Mouse (Mus musculus): ENCODE results near the gene Ano4. TPM values are rescaled to one million over a fixed set of nuclear protein-coding genes. Genes with fewer than 3 reads are reported as not detected.

Gene Ano4
- polyA plus RNA-seq (2016; fragmentation: Nextera tagmentation; extraction: Ambion mirVana): 6.5 and 7.8 TPM in 2 replicates

DNA sequence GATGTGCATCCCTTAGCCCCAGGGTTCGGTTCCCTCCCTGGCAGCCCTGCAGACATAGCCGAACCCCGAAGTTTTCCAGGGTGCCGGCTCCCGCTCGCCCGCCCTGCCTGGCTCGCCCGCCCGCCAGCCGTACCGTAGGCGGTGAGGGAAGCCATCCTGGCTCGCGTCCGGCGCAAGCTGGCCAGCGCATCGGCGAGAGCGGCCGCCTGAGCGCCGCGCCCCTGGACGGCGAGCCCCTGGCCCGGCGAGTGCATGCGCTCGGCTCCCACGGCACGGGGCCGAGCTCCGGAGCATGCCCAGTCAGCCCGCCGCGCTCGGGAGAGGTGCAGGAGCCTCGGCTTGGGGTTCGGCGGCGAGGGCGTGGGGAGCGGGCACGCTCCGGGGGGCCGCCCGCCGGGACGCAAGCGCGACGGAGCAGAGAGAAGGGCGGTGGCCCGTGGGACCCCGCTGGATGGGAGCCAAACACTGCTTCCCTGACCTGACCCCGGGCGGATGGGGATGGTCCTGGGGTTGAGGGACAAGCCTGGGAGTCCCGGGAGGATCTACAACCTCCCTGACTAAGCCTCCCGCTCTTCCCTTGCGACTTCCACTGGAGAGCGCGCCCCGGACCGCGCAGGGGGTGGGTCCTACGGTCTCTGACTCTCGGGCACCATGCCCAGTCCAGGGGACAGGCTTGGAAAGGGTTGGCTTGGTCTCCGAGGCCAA, at the start of gene Ano4:
TSS of gene Ano4 (minus strand) at position 272 of the 705 bp plus-strand sequence.
- Histone ChIP-seq H3K36me3 (no peaks in the 10 kb centered on the region), H3K27ac (ENCODE audit: poor library complexity, severe bottlenecking) (peak within 1 kb of the TSS; percentile 82), H3K4me1 (replicated peaks) (peaks cover 18% of the 10 kb centered on the region), H3K4me2 (peak within 1 kb of the TSS; percentile 95), H3K4me3 (peak within 1 kb of the TSS; percentile 77), H3K9ac (peak within 1 kb of the TSS; percentile 89), H3K27me3 (replicated peaks) (peaks cover 12% of the 10 kb centered on the region), H3K9me3 (replicated peaks) (no peaks in the 10 kb centered on the region)
- peak; percentile 76 for ATAC-seq (ENCODE audit: insufficient number of reproducible peaks, low FRiP score)
- under 1% methylated on average over 70 of the region's 70 CpGs for WGBS

DNA sequence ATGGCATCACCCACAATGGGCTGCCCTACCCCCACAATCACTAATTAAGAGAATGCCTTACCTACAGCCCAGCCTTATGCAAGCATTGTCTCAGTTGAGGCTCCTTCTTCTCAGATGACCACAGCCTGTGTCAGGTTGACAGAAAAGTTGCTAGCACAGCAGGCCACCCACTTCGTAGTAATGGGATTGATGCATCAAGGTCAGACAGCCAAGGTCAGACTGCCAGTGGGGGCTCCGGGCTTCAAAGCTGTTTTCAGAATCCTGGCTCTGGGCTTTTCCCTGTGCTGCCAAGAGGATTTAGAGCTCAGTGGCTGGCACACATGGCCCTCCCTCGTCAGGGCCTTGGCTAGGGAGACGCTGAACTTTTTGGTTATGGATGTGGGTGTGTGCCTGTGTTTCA, 48.1 kb upstream of the Ano4 start:
- H3K4me3 ChIP-seq: no peak overlapping the region
- H3K36me3 ChIP-seq: no peaks in the 10 kb centered on the region
- no peaks in the 10 kb centered on the region for H3K9me3 ChIP-seq (replicated peaks)
- H3K9ac ChIP-seq: no peak overlapping the region
- no peaks in the 10 kb centered on the region for H3K27me3 ChIP-seq (replicated peaks)
- no peak for ATAC-seq (ENCODE audit: insufficient number of reproducible peaks, low FRiP score)
- 60% methylated on average over 4 of the region's 4 CpGs for WGBS
- peaks cover 5% of the 10 kb centered on the region; the same call in 1 of the 2 replicates for H3K4me1 ChIP-seq (replicated peaks)
- no peak overlapping the region for H3K4me2 ChIP-seq
- H3K27ac ChIP-seq (ENCODE audit: poor library complexity, severe bottlenecking): no peak overlapping the region

- Histone ChIP-seq H3K4me3 (no peak overlapping the region), H3K4me2 (no peak overlapping the region), H3K4me1 (replicated peaks) (peaks cover 5% of the 10 kb centered on the region; the same call in 1 of the 2 replicates), H3K27me3 (replicated peaks) (no peaks in the 10 kb centered on the region), H3K36me3 (no peaks in the 10 kb centered on the region), H3K9me3 (replicated peaks) (no peaks in the 10 kb centered on the region), H3K27ac (ENCODE audit: poor library complexity, severe bottlenecking) (no peak overlapping the region), H3K9ac (no peak overlapping the region)
- ATAC-seq (ENCODE audit: insufficient number of reproducible peaks, low FRiP score): no peak
- 86% methylated on average over 4 of the region's 4 CpGs for WGBS
These were observed 47.1 kb upstream of the Ano4 start for GRCm38 (mm10) chr10:89391571-89392163.

DNA sequence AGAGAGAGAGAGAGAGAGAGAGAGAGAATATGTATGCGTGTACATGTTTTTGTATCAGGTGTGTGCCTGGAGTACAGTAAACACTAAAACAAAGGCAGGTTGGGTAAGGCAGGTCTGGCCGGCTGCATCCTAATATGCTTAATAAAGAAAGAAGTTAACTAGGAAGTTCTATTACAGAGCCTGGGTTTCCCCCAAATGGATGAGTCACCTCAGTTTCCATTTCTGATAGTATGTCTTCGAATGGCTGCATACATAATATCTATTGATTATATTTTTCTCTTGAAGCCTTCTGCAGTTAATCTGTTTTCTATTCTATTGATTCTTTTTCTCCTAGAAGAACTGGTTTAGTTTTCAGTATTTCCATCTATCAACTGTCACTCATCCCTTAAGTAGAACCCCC, 41.9 kb upstream of the Ano4 start:
- Histone ChIP-seq H3K27ac (ENCODE audit: poor library complexity, severe bottlenecking) (no peak overlapping the region), H3K36me3 (no peaks in the 10 kb centered on the region), H3K27me3 (replicated peaks) (no peaks in the 10 kb centered on the region), H3K9me3 (replicated peaks) (no peaks in the 10 kb centered on the region), H3K9ac (no peak overlapping the region), H3K4me1 (replicated peaks) (no peaks in the 10 kb centered on the region), H3K4me2 (no peak overlapping the region), H3K4me3 (no peak overlapping the region)
- no peak for ATAC-seq (ENCODE audit: insufficient number of reproducible peaks, low FRiP score)
- WGBS: 84% methylated on average over 3 of the region's 3 CpGs

GRCm38 (mm10) chr10:89383462-89383861, 38.9 kb upstream of the Ano4 start:
- H3K27ac ChIP-seq (ENCODE audit: poor library complexity, severe bottlenecking): no peak overlapping the region
- peak; percentile 73; the same call in 1 of the 2 replicates for ATAC-seq (ENCODE audit: insufficient number of reproducible peaks, low FRiP score)
- no peaks in the 10 kb centered on the region for H3K9me3 ChIP-seq (replicated peaks)
- H3K4me2 ChIP-seq: no peak overlapping the region
- H3K9ac ChIP-seq: no peak overlapping the region
- no peaks in the 10 kb centered on the region for H3K27me3 ChIP-seq (replicated peaks)
- H3K4me3 ChIP-seq: no peak overlapping the region
- WGBS: 5% methylated on average over 5 of the region's 5 CpGs
- no peaks in the 10 kb centered on the region for H3K36me3 ChIP-seq
- H3K4me1 ChIP-seq (replicated peaks): no peaks in the 10 kb centered on the region

DNA sequence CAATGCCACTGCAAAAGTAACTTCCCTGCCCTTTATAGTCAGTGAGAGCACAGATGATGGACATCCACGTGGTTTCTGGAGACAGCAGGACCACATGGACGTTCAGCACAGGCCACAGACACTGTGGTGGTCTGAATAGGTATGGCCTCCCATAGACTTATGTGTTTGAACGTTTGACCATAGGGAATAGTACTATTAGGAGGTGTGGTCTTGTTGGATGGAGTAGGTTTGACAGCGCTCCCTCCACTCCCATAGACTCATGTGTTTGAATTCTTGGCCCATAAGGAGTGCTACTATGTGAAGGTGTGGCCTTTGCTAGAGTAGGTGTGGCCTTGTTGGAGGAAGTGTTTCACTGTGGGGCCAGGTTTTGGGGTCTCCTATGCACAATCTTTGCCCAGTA, 33.2 kb upstream of the Ano4 start:
- H3K4me1 ChIP-seq (replicated peaks): no peaks in the 10 kb centered on the region
- no peak overlapping the region for H3K27ac ChIP-seq (ENCODE audit: poor library complexity, severe bottlenecking)
- no peak for ATAC-seq (ENCODE audit: insufficient number of reproducible peaks, low FRiP score)
- H3K4me3 ChIP-seq: no peak overlapping the region
- H3K27me3 ChIP-seq (replicated peaks): no peaks in the 10 kb centered on the region
- no peak overlapping the region for H3K9ac ChIP-seq
- WGBS: 65% methylated on average over 4 of the region's 4 CpGs
- H3K4me2 ChIP-seq: no peak overlapping the region
- no peaks in the 10 kb centered on the region for H3K9me3 ChIP-seq (replicated peaks)
- no peaks in the 10 kb centered on the region for H3K36me3 ChIP-seq

DNA sequence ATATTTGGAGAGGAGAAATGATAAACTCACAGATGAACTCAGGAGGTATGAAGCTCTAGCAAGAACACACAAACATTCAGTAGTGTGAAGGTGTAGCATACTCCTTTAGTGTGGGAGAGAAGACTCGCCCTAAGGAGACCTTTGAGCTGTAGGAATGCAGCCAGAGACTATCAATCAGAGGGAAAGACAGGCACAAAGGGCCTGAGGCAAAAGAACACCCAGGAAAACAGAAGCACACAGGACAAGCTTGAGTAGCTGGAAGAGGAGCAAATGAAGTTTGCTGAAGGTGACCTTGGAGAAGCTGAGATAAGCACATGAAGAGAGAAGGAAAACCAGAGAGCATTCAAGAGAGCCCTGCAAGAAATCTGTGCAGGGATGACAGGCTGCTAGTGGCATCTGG, 25.5 kb upstream of the Ano4 start:
- 24% methylated on average over 1 of the region's 1 CpGs for WGBS
- no peak for ATAC-seq (ENCODE audit: insufficient number of reproducible peaks, low FRiP score)
- Histone ChIP-seq H3K9me3 (replicated peaks) (no peaks in the 10 kb centered on the region), H3K4me2 (no peak overlapping the region), H3K27me3 (replicated peaks) (no peaks in the 10 kb centered on the region), H3K27ac (ENCODE audit: poor library complexity, severe bottlenecking) (no peak overlapping the region), H3K36me3 (no peaks in the 10 kb centered on the region), H3K4me3 (no peak overlapping the region), H3K4me1 (replicated peaks) (peaks cover 6% of the 10 kb centered on the region; the same call in 1 of the 2 replicates), H3K9ac (no peak overlapping the region)

GRCm38 (mm10) chr10:89358933-89359332, 14.4 kb upstream of the Ano4 start:
- Histone ChIP-seq H3K9ac (no peak overlapping the region), H3K4me2 (no peak overlapping the region), H3K36me3 (no peaks in the 10 kb centered on the region), H3K27me3 (replicated peaks) (no peaks in the 10 kb centered on the region), H3K9me3 (replicated peaks) (no peaks in the 10 kb centered on the region), H3K4me3 (no peak overlapping the region), H3K27ac (ENCODE audit: poor library complexity, severe bottlenecking) (no peak overlapping the region), H3K4me1 (replicated peaks) (no peaks in the 10 kb centered on the region)
- 56% methylated on average over 3 of the region's 3 CpGs for WGBS
- no peak for ATAC-seq (ENCODE audit: insufficient number of reproducible peaks, low FRiP score)

DNA sequence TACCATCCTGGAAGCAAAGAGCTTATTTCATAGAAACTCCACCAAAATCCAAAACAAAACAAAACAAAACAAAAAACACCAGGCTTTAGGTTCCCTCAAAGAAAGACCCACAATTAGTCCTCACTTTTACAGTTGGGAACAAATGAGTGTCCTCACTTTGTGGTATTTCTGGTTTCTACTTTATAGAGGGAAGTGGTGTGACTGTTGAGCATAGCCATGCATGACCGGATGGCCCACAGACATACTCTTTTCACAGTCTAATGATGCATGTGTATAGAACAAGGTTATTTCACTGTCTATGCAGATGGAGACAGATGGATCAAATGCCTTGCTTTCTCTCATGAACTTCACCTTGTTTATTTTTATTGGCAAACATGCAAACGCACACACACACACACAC, 10.1 kb upstream of the Ano4 start:
- Histone ChIP-seq H3K9ac (no peak overlapping the region), H3K4me1 (replicated peaks) (peaks cover 7% of the 10 kb centered on the region; the same call in 1 of the 2 replicates), H3K27me3 (replicated peaks) (no peaks in the 10 kb centered on the region), H3K4me3 (no peak overlapping the region), H3K36me3 (no peaks in the 10 kb centered on the region), H3K27ac (ENCODE audit: poor library complexity, severe bottlenecking) (no peak overlapping the region), H3K9me3 (replicated peaks) (no peaks in the 10 kb centered on the region), H3K4me2 (no peak overlapping the region)
- ATAC-seq (ENCODE audit: insufficient number of reproducible peaks, low FRiP score): no peak
- 86% methylated on average over 2 of the region's 2 CpGs for WGBS

- peak overlapping the region; percentile 25 for H3K4me2 ChIP-seq
- H3K27ac ChIP-seq (ENCODE audit: poor library complexity, severe bottlenecking): 0 out of 2 replicates have a peak overlapping the region, but pooled peaks have one; percentile 1
- no peak for ATAC-seq (ENCODE audit: insufficient number of reproducible peaks, low FRiP score)
- no peaks in the 10 kb centered on the region for H3K9me3 ChIP-seq (replicated peaks)
- no peak overlapping the region for H3K9ac ChIP-seq
- peaks cover 7% of the 10 kb centered on the region; the same call in 1 of the 2 replicates for H3K4me1 ChIP-seq (replicated peaks)
- H3K4me3 ChIP-seq: no peak overlapping the region
- WGBS: 58% methylated on average over 11 of the region's 11 CpGs
- no peaks in the 10 kb centered on the region for H3K36me3 ChIP-seq
- H3K27me3 ChIP-seq (replicated peaks): peaks cover 4% of the 10 kb centered on the region
These were observed 6.9 kb upstream of the Ano4 start for GRCm38 (mm10) chr10:89351416-89351815.

- H3K9ac ChIP-seq: no peak overlapping the region
- 69% methylated on average over 6 of the region's 6 CpGs for WGBS
- peaks cover 12% of the 10 kb centered on the region for H3K27me3 ChIP-seq (replicated peaks)
- H3K4me2 ChIP-seq: peak overlapping the region; percentile 95
- H3K27ac ChIP-seq (ENCODE audit: poor library complexity, severe bottlenecking): no peak overlapping the region
- H3K4me1 ChIP-seq (replicated peaks): peaks cover 18% of the 10 kb centered on the region
- H3K9me3 ChIP-seq (replicated peaks): no peaks in the 10 kb centered on the region
- H3K36me3 ChIP-seq: no peaks in the 10 kb centered on the region
- H3K4me3 ChIP-seq: no peak overlapping the region; the same call in 1 of the 2 replicates
- ATAC-seq (ENCODE audit: insufficient number of reproducible peaks, low FRiP score): no peak
These were observed 1.0 kb upstream of the Ano4 start for GRCm38 (mm10) chr10:89345606-89346005.

Data from heart, embryonic 12.5 days (tissue).